Mouse (Mus musculus): ENCODE results near the gene Syne3. TPM values are rescaled to one million over a fixed set of nuclear protein-coding genes. Genes with fewer than 3 reads are reported as not detected.

Gene Syne3
- total RNA-seq, 2 experiments from 2014 or later: 1.2 to 1.3 TPM

GRCm38 (mm10) chr12:105002340-105003132, 7.1 kb downstream of the Syne3 start:
- no peak for DNase-seq (ENCODE audit: extremely low spot score in 1 of 2, low spot score in 1 of 2)

- no peak for DNase-seq (ENCODE audit: extremely low spot score in 1 of 2, low spot score in 1 of 2)
These were observed 8.3 kb downstream of the Syne3 start for GRCm38 (mm10) chr12:105001317-105001716.

GRCm38 (mm10) chr12:105000487-105001283, 8.9 kb downstream of the Syne3 start:
- DNase-seq (ENCODE audit: extremely low spot score in 1 of 2, low spot score in 1 of 2): no peak

GRCm38 (mm10) chr12:104999171-104999570, 10.4 kb downstream of the Syne3 start:
- no peak for DNase-seq (ENCODE audit: extremely low spot score in 1 of 2, low spot score in 1 of 2)

GRCm38 (mm10) chr12:104998541-104998940, 11.1 kb downstream of the Syne3 start:
- DNase-seq (ENCODE audit: extremely low spot score in 1 of 2, low spot score in 1 of 2): no peak

- DNase-seq (ENCODE audit: extremely low spot score in 1 of 2, low spot score in 1 of 2): no peak
These were observed 11.8 kb downstream of the Syne3 start for GRCm38 (mm10) chr12:104997641-104998293.

- DNase-seq (ENCODE audit: extremely low spot score in 1 of 2, low spot score in 1 of 2): no peak
These were observed 12.4 kb downstream of the Syne3 start for GRCm38 (mm10) chr12:104997159-104997558.

- no peak for DNase-seq (ENCODE audit: extremely low spot score in 1 of 2, low spot score in 1 of 2)
These were observed 13.4 kb downstream of the Syne3 start for GRCm38 (mm10) chr12:104996012-104996728.

GRCm38 (mm10) chr12:104995259-104995876, 14.2 kb downstream of the Syne3 start:
- DNase-seq (ENCODE audit: extremely low spot score in 1 of 2, low spot score in 1 of 2): no peak

GRCm38 (mm10) chr12:104992838-104993237, 16.8 kb downstream of the Syne3 start:
- no peak for DNase-seq (ENCODE audit: extremely low spot score in 1 of 2, low spot score in 1 of 2)

- no peak for DNase-seq (ENCODE audit: extremely low spot score in 1 of 2, low spot score in 1 of 2)
These were observed 17.4 kb downstream of the Syne3 start for GRCm38 (mm10) chr12:104992123-104992741.

GRCm38 (mm10) chr12:104990741-104991454, 18.7 kb downstream of the Syne3 start:
- no peak for DNase-seq (ENCODE audit: extremely low spot score in 1 of 2, low spot score in 1 of 2)

- no peak for DNase-seq (ENCODE audit: extremely low spot score in 1 of 2, low spot score in 1 of 2)
These were observed 21.7 kb downstream of the Syne3 start for GRCm38 (mm10) chr12:104987936-104988335.

- no peak for DNase-seq (ENCODE audit: extremely low spot score in 1 of 2, low spot score in 1 of 2)
These were observed 22.8 kb downstream of the Syne3 start for GRCm38 (mm10) chr12:104986781-104987180.

GRCm38 (mm10) chr12:104986001-104986400, 23.6 kb downstream of the Syne3 start:
- no peak for DNase-seq (ENCODE audit: extremely low spot score in 1 of 2, low spot score in 1 of 2)

GRCm38 (mm10) chr12:104985088-104985487, 24.5 kb downstream of the Syne3 start:
- no peak for DNase-seq (ENCODE audit: extremely low spot score in 1 of 2, low spot score in 1 of 2)

GRCm38 (mm10) chr12:104983476-104983875, 26.1 kb downstream of the Syne3 start:
- DNase-seq (ENCODE audit: extremely low spot score in 1 of 2, low spot score in 1 of 2): no peak

GRCm38 (mm10) chr12:104978943-104979723, 30.5 kb downstream of the Syne3 start:
- DNase-seq (ENCODE audit: extremely low spot score in 1 of 2, low spot score in 1 of 2): no peak
